Mouse (Mus musculus) liver, embryonic 11.5 days (tissue): Measurements from ENCODE around the gene Gemin6. TPM values are rescaled to one million over a fixed set of nuclear protein-coding genes. Genes with fewer than 3 reads are reported as not detected.

Source experiments
- polyA plus RNA-seq: library from polyadenylated mRNA; unstranded; fragments of >200 nt; fragmentation: Nextera tagmentation; extraction: Ambion mirVana; gene quantifications from 2 replicates; pipeline ENCODE4 v1.2.1, GENCODE M21; 2014

Gene Gemin6
- polyA plus RNA-seq, 1 experiment from 2014 or later: 71.9 TPM

Other genes starting within 250 kb of the Gemin6 start
- 57.2 and 65.9 TPM in 2 replicates for gene Hnrnpll, start 162.1 kb upstream of the Gemin6 start, polyA plus RNA-seq
- 16.7 and 18.7 TPM in 2 replicates for gene Galm, start 97.0 kb upstream of the Gemin6 start, polyA plus RNA-seq
- 649 and 673 TPM in 2 replicates for gene Srsf7, start 17.1 kb upstream of the Gemin6 start, polyA plus RNA-seq
- gene Ttc39d, start 17.0 kb upstream of the Gemin6 start, polyA plus RNA-seq: not detected in 2 replicates
- 18.6 and 20.1 TPM in 2 replicates for gene Morn2, start 65.8 kb downstream of the Gemin6 start, polyA plus RNA-seq
- gene Dhx57, start 66.0 kb downstream of the Gemin6 start, polyA plus RNA-seq: 9.3 and 11.6 TPM in 2 replicates
- 0.45 and 0.49 TPM in 2 replicates for gene Arhgef33, start 83.0 kb downstream of the Gemin6 start, polyA plus RNA-seq
- gene Gm10190, start 149.1 kb downstream of the Gemin6 start, polyA plus RNA-seq: not detected in 2 replicates